Mouse (Mus musculus) myocyte (in vitro differentiated cells): Measurements from ENCODE around the gene Slc35e3. TPM values are rescaled to one million over a fixed set of nuclear protein-coding genes. Genes with fewer than 3 reads are reported as not detected.

Source experiments
- H3K27me3 ChIP-seq: one replicate; pipeline ENCODE4 v1.6.1; 2011; ENCODE audit not compliant: control insufficient read depth, insufficient read depth, insufficient read length
- H3K36me3 ChIP-seq: one replicate; pipeline ENCODE4 v1.6.1; 2011; ENCODE audit not compliant: control insufficient read depth, insufficient read depth
- H3K4me2 ChIP-seq: one replicate; pipeline ENCODE4 v1.6.1; 2011; ENCODE audit warnings: low read depth, control low read depth
- H3K4me3 ChIP-seq: one replicate; pipeline ENCODE4 v1.5.1; 2011; ENCODE audit warnings: mild to moderate bottlenecking, control low read depth, moderate library complexity
- H3K79me2 ChIP-seq: one replicate; pipeline ENCODE4 v1.6.1; 2011; ENCODE audit not compliant: control insufficient read depth, insufficient read depth
- H3ac ChIP-seq: one replicate; pipeline ENCODE4 v1.6.1; 2011; ENCODE audit not compliant: control insufficient read depth, insufficient read length
- CEBPB ChIP-seq: IDR thresholded peaks from 2 replicates; pipeline ENCODE4 v1.6.1; 2011; ENCODE audit warnings: mild to moderate bottlenecking, moderate library complexity; ENCODE audit not compliant: poor library complexity, insufficient read depth, severe bottlenecking
- E2F4 ChIP-seq: IDR thresholded peaks from one replicate; pipeline ENCODE4 v1.6.1; 2011; ENCODE audit warnings: mild to moderate bottlenecking, control low read depth, moderate library complexity; ENCODE audit not compliant: insufficient read depth
- MAX ChIP-seq: IDR thresholded peaks from one replicate; pipeline ENCODE4 v1.6.1; 2011; ENCODE audit warnings: low read depth, mild to moderate bottlenecking, control low read depth
- MYOD1 ChIP-seq, 3 experiments: IDR thresholded peaks; one replicate each; pipeline ENCODE4 v1.6.1; 2011; ENCODE audit warnings: control low read depth in 2 of 3, low read depth in 2 of 3, mild to moderate bottlenecking in 2 of 3, moderate library complexity in 1 of 3; ENCODE audit not compliant: insufficient read length in 2 of 3, control insufficient read depth in 1 of 3
- MYOG ChIP-seq, 3 experiments: IDR thresholded peaks; one replicate each; pipeline ENCODE4 v1.6.1; 2011; ENCODE audit warnings: control low read depth in 2 of 3, low read depth in 2 of 3, mild to moderate bottlenecking in 2 of 3; ENCODE audit not compliant: insufficient read length in 2 of 3, control insufficient read depth in 1 of 3, insufficient read depth in 1 of 3
- POLR2A ChIP-seq: IDR thresholded peaks from one replicate; pipeline ENCODE4 v1.6.1; 2011; ENCODE audit warnings: low read depth, mild to moderate bottlenecking, control low read depth, moderate library complexity; ENCODE audit not compliant: insufficient read length
- POLR2AphosphoS2 ChIP-seq: IDR thresholded peaks from one replicate; pipeline ENCODE4 v1.6.1; 2011; ENCODE audit warnings: low read depth, control low read depth; ENCODE audit not compliant: insufficient read length
- REST ChIP-seq: IDR thresholded peaks from one replicate; pipeline ENCODE4 v1.6.1; 2011; ENCODE audit warnings: mild to moderate bottlenecking, control low read depth, moderate library complexity; ENCODE audit not compliant: insufficient read depth, insufficient read length
- SRF ChIP-seq: IDR thresholded peaks from one replicate; pipeline ENCODE4 v1.6.1; 2011; ENCODE audit warnings: low read depth; ENCODE audit not compliant: control insufficient read depth, insufficient read length
- TCF12 ChIP-seq: IDR thresholded peaks from one replicate; pipeline ENCODE4 v1.6.1; 2011; ENCODE audit warnings: mild to moderate bottlenecking, control low read depth; ENCODE audit not compliant: poor library complexity, insufficient read depth, severe bottlenecking
- TCF3 ChIP-seq: IDR thresholded peaks from one replicate; pipeline ENCODE4 v1.6.1; 2011; ENCODE audit warnings: low read depth, control low read depth; ENCODE audit not compliant: insufficient read length
- USF1 ChIP-seq: IDR thresholded peaks from one replicate; pipeline ENCODE4 v1.6.1; 2011; ENCODE audit warnings: low read depth, mild to moderate bottlenecking, control low read depth, moderate library complexity
- polyA plus RNA-seq: library from polyadenylated mRNA; unstranded; fragments of >200 nt; fragmentation: generic; extraction: Trizol; gene quantifications from one replicate; pipeline ENCODE4 v1.2.1, GENCODE M21; 2012; ENCODE audit warnings: missing spikeins

Gene Slc35e3
- polyA plus RNA-seq, 1 experiment = 9.2 TPM

DNA sequence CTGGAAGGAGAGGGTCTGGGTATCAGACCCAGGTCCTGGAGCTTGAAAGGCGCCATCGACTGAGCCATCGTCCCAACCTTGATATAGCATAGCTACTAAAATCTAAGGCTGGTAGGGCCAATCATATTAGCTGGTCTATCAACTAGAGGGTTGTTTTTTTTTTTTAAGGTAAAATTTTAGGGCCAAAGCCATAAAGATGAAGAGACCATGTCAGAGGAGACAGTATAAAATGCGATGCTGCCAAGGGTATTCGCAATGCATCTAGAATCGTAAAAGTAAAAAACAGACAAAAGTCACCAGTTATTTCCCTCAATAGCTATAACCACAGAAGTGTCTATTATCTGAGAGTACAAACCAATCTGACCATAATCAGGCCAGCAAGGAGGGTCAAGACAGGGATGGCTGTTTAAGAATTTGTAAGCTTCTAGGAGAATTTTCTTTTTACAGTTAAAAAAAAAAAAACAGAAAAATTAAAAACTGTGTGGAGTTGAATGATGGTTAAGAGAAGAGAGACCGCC lies 6.2 kb upstream of the Slc35e3 start:
- TF ChIP-seq E2F4 = no peak
- TF ChIP-seq MAX = no peak
- no peak for TF ChIP-seq SRF
- no peak for TF ChIP-seq TCF12
- TF ChIP-seq CEBPB = no peak
- TF ChIP-seq TCF3 = no peak
- no peak for TF ChIP-seq MYOG (IDR thresholded peaks at IDR 0.05; ENCODE audit: control insufficient read depth in 1 of 3, insufficient read depth in 1 of 3, insufficient read length in 2 of 3, low read depth in 2 of 3)
- TF ChIP-seq REST = no peak
- no peak for TF ChIP-seq POLR2A
- no peak for TF ChIP-seq POLR2AphosphoS2
- no peak for TF ChIP-seq MYOD1 (IDR thresholded peaks at IDR 0.05; ENCODE audit: control insufficient read depth in 1 of 3, insufficient read length in 2 of 3, low read depth in 2 of 3)
- TF ChIP-seq USF1 = no peak
- H3K36me3 ChIP-seq = peaks cover 37% of the 10 kb centered on the region
- no peaks in the 10 kb centered on the region for H3K27me3 ChIP-seq
- H3K4me3 ChIP-seq = no peak overlapping the region
- no peak overlapping the region for H3ac ChIP-seq
- no peak overlapping the region for H3K4me2 ChIP-seq
- H3K79me2 ChIP-seq = no peaks in the 10 kb centered on the region

- peaks cover 31% of the 10 kb centered on the region for H3K36me3 ChIP-seq
- no peak overlapping the region for H3K4me3 ChIP-seq
- TF ChIP-seq SRF (no peak), CEBPB (no peak), POLR2AphosphoS2 (no peak), USF1 (no peak), TCF12 (no peak), REST (no peak), MAX (no peak), MYOD1 (IDR thresholded peaks at IDR 0.05; ENCODE audit: control insufficient read depth in 1 of 3, insufficient read length in 2 of 3, low read depth in 2 of 3) (no peak), POLR2A (no peak), E2F4 (no peak), TCF3 (no peak), MYOG (IDR thresholded peaks at IDR 0.05; ENCODE audit: control insufficient read depth in 1 of 3, insufficient read depth in 1 of 3, insufficient read length in 2 of 3, low read depth in 2 of 3) (no peak)
- H3K79me2 ChIP-seq = no peaks in the 10 kb centered on the region
- no peak overlapping the region for H3K4me2 ChIP-seq
- H3ac ChIP-seq = no peak overlapping the region
- no peaks in the 10 kb centered on the region for H3K27me3 ChIP-seq
These were observed 5.6 kb upstream of the Slc35e3 start for GRCm38 (mm10) chr10:117751744-117752143.

DNA sequence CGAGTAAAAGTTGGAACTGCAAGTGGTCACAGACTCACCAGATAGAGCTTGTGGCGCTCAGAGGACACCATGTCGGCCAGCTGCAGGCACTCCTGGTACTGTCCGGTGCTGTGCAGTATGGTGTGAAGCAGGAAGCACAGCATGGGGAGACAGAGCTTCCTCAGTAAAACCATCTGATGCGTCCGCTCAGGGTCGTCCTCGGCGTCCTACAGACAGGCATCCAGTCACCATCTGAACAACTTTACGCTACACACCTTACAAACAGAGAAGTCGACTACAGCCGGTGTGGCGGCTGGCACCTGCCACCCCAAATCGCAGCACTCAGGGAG lies 5.1 kb upstream of the Slc35e3 start:
- Histone ChIP-seq H3ac (no peak overlapping the region), H3K4me2 (no peak overlapping the region), H3K4me3 (no peak overlapping the region), H3K36me3 (peaks cover 30% of the 10 kb centered on the region), H3K79me2 (no peaks in the 10 kb centered on the region), H3K27me3 (no peaks in the 10 kb centered on the region)
- TF ChIP-seq POLR2A = no peak
- no peak for TF ChIP-seq SRF
- no peak for TF ChIP-seq POLR2AphosphoS2
- TF ChIP-seq REST = no peak
- TF ChIP-seq USF1 = no peak

DNA sequence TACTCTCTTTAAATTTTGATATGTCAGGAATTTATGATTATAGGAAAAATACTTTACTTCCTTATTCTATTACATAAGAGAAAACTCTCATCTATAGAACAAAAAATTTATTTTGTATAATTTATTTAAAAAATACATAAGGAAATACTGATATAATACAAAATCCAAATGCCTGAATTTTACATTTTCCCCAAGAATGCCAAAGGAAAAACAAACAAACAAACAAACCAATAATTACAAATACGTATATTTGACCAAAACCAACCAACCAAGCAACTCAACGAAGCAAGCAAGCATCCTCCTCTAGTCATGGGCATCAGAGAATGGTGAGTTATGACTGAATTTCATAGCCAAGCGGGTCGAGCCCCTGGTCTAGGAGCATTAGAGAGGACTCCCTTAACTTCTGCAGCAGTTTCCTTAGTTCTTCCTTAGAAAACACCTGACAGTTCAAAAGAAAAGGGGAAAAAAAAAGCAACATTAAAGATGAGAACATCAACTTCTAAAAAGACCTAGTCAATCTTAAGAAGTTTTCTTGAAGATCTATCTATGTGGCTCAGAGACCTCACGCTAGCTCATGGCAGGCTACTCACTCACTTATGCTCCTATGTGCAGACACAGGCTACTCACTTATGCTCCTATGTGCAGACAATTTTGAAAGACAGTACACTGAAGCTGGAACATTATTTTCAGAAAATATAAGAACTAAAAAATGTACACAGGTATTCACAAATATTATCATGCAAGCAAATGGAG lies 4.5 kb upstream of the Slc35e3 start:
- peaks cover 30% of the 10 kb centered on the region for H3K36me3 ChIP-seq
- no peaks in the 10 kb centered on the region for H3K27me3 ChIP-seq
- H3K4me3 ChIP-seq = no peak overlapping the region
- no peak overlapping the region for H3ac ChIP-seq
- TF ChIP-seq REST (no peak), MAX (no peak), TCF12 (no peak), E2F4 (no peak), MYOG (IDR thresholded peaks at IDR 0.05; ENCODE audit: control insufficient read depth in 1 of 3, insufficient read depth in 1 of 3, insufficient read length in 2 of 3, low read depth in 2 of 3) (no peak), TCF3 (no peak), POLR2AphosphoS2 (no peak)
- no peak overlapping the region for H3K4me2 ChIP-seq
- H3K79me2 ChIP-seq = no peaks in the 10 kb centered on the region

DNA sequence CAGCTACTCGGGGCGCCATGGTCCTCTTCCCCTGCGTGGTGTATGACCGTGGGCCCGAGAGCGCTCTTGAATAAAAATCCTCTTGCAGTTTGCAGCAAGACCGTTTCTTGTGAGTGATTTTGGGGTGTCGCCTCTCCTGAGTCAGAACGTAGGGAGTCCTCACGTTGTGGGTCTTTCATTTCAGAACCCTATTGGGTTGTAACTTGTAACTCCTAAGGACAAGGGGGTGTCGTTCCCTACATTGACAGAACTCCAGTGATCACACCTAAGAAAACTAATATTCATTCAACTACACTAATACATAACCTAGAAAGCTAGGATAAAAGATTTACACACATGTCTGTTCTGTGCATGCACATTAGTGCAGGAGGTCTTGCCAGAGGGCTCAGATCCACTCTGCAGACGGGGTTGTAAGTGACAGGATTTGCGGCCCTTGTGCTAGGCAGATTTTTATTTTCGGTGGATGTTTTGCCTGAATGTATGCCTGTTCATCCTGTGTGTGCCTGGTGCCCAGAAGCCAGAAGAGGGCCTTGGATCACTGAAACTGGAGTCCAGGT lies 3.7 kb upstream of the Slc35e3 start:
- TF ChIP-seq POLR2AphosphoS2 = no peak
- H3K36me3 ChIP-seq = peaks cover 30% of the 10 kb centered on the region

More for the DNA sequence above, 3.7 kb upstream of the Slc35e3 start:
- no peak overlapping the region for H3K4me2 ChIP-seq
- no peak overlapping the region for H3K4me3 ChIP-seq
- H3ac ChIP-seq = no peak overlapping the region
- no peaks in the 10 kb centered on the region for H3K27me3 ChIP-seq
- peaks cover 7% of the 10 kb centered on the region for H3K79me2 ChIP-seq
